25 mouse cellular contexts compared by ENCODE assay signal in the genomic region with DNA sequence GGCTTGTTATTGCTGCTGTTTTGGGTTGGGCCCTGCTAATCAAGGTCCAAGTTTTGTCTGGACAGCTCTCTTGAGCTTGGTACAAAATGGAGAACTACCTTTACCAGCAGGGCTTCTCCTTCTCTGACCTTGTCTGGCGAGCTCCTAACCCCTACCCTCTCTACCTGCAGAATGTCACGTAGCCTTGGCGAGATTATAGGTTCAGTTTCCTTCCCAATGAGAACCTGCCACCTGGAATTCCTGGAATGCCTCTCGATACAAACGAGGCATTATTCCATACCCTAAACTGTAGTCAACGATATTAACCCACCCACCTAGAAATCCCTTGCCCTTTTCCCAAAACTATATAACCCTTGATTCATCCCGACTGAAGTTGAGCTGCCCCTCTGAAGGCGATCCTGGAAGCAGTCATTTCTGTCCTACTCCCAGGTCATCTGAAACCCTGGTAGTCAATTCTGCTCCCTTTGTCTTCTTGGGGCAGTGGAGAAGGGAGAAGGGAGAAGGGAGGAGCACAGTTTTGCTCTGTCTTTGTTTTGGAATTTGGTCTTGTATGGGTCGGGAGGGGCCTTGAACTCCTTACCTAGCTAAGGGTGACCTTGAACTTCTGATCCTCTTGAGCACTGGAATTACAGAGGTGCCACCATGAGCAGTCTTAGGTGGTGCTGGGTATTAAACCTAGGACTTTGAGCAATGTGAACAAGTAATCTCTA.
"Had no signal": no experiment of that assay in that cellular context is flagged by ENCODE, and none has a peak within 500 bp of the region (broad histone marks: within the 10 kb centered on the region; RNA-seq: fewer than 3 reads in every experiment).

No protein-coding gene starts in this region.

- H3K9me3 ChIP-seq: heart, embryonic 13.5 days; heart, embryonic 15.5 days; hindbrain, embryonic 13.5 days; hindbrain, embryonic 15.5 days; kidney, embryonic 15.5 days; limb, embryonic 10.5 days; limb, embryonic 12.5 days; liver, embryonic 13.5 days had no signal

- H3K4me3 ChIP-seq: gastrocnemius, adult 2 months; heart, adult 2 months; heart, embryonic 13.5 days; heart, embryonic 15.5 days; hindbrain, embryonic 13.5 days; hindbrain, embryonic 15.5 days; kidney, embryonic 15.5 days; limb, embryonic 10.5 days; limb, embryonic 12.5 days; liver, embryonic 13.5 days had no signal

- H3K4me1 ChIP-seq: hindbrain, embryonic 13.5 days; hindbrain, embryonic 15.5 days; kidney, embryonic 15.5 days; limb, embryonic 12.5 days; liver, embryonic 13.5 days had no signal

- H3K9ac ChIP-seq: heart, embryonic 13.5 days; heart, embryonic 15.5 days; hindbrain, embryonic 13.5 days; hindbrain, embryonic 15.5 days; kidney, embryonic 15.5 days; limb, embryonic 12.5 days; liver, embryonic 13.5 days had no signal

- H3K36me3 ChIP-seq: heart, embryonic 13.5 days; heart, embryonic 15.5 days; hindbrain, embryonic 13.5 days; hindbrain, embryonic 15.5 days; kidney, embryonic 15.5 days; limb, embryonic 10.5 days; limb, embryonic 12.5 days; liver, embryonic 13.5 days had no signal

- DNase-seq: gastrocnemius, adult 2 months; gastrocnemius, postnatal 10 days; gastrocnemius, postnatal 25 days; heart, adult 11 months; heart, adult 2 months; heart, postnatal 14 days; heart, postnatal 36 days; kidney, adult 11 months; kidney, adult 2 months; kidney, adult 9 months; kidney, postnatal 14 days; kidney, postnatal 36 days; layer of hippocampus, adult 9-11 months; layer of hippocampus, postnatal 36 days; liver; liver, embryonic 13.5 days had no signal

- H3K27me3 ChIP-seq: heart, embryonic 13.5 days; heart, embryonic 15.5 days; hindbrain, embryonic 13.5 days; hindbrain, embryonic 15.5 days; kidney, embryonic 15.5 days; limb, embryonic 12.5 days; liver, embryonic 13.5 days had no signal

- H3K27ac ChIP-seq: gastrocnemius, adult 2 months; heart, adult 2 months; heart, embryonic 13.5 days; heart, embryonic 15.5 days; hindbrain, embryonic 13.5 days; hindbrain, embryonic 15.5 days; hindbrain, postnatal 0 days; kidney, embryonic 15.5 days; kidney, postnatal 0 days; limb, embryonic 10.5 days; limb, embryonic 12.5 days; liver, embryonic 13.5 days had no signal
